Mouse (Mus musculus): Measurements from ENCODE around the gene Gsc2. TPM values are rescaled to one million over a fixed set of nuclear protein-coding genes. Genes with fewer than 3 reads are reported as not detected.

Gene Gsc2
- total and polyA plus RNA-seq, 3 experiments = not detected

DNA sequence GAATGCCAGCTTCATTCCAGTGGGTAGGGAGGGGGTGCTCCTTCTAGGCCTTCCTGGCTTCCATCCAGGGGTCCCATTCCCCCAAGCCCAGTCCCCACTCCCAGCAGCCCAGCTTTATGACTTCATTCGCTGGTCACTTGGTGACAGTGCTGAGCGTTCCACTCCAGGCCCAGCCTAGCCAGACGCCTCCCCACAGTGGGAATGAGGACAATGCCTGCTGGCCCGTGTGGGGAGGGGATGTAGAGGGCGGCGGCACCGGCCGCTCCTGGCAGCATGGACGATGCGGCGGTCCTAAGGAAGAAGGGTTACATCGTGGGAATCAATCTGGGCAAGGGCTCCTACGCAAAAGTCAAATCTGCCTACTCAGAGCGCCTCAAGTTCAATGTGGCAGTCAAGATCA lies 16.4 kb downstream of the Gsc2 start, which contains the start of the genes Dgcr2 and Tssk2:
Dgcr2 (minus strand) TSS at position 101 of the 400 bp plus-strand sequence.
Tssk2 (plus strand) TSS at position 176 of the 400 bp plus-strand sequence.
- TF ChIP-seq CTCF (IDR thresholded peaks at IDR 0.05; ENCODE audit: low read depth, low read length) = no peak
- DNase-seq (ENCODE audit: low spot score) (no peak), ATAC-seq (ENCODE audit: extremely low read depth, insufficient number of reproducible peaks, low FRiP score, poor library complexity, severe bottlenecking) (no peak)
- Histone ChIP-seq H3K9me3 (replicated peaks) (no peaks in the 10 kb centered on the region), H3K27me3 (ENCODE audit: insufficient read depth, low read length) (peaks cover 20% of the 10 kb centered on the region), H3K4me1 (ENCODE audit: insufficient read depth, low read depth, low read length) (no peaks in the 10 kb centered on the region), H3K36me3 (replicated peaks) (peaks cover 56% of the 10 kb centered on the region), H3K4me3 (ENCODE audit: low read depth, low read length) (no peak within 1 kb of the TSS)

GRCm38 (mm10) chr16:17896091-17896490 lies 18.8 kb downstream of the Gsc2 start:
- peaks cover 32% of the 10 kb centered on the region for H3K36me3 ChIP-seq (replicated peaks)
- no peak overlapping the region for H3K4me3 ChIP-seq (ENCODE audit: low read depth, low read length)
- H3K27me3 ChIP-seq (ENCODE audit: insufficient read depth, low read length) = peaks cover 20% of the 10 kb centered on the region
- DNase-seq (ENCODE audit: low spot score) (no peak), ATAC-seq (ENCODE audit: extremely low read depth, insufficient number of reproducible peaks, low FRiP score, poor library complexity, severe bottlenecking) (no peak)
- no peaks in the 10 kb centered on the region for H3K9me3 ChIP-seq (replicated peaks)
- peaks cover 7% of the 10 kb centered on the region for H3K4me1 ChIP-seq (ENCODE audit: insufficient read depth, low read depth, low read length)
- no peak for TF ChIP-seq TAL1 (conservative IDR thresholded peaks at IDR 0.05; ENCODE audit: low read depth, low read length)
- no peak for TF ChIP-seq GATA2 (IDR thresholded peaks at IDR 0.05; ENCODE audit: borderline replicate concordance, low read depth, low read length)

DNA sequence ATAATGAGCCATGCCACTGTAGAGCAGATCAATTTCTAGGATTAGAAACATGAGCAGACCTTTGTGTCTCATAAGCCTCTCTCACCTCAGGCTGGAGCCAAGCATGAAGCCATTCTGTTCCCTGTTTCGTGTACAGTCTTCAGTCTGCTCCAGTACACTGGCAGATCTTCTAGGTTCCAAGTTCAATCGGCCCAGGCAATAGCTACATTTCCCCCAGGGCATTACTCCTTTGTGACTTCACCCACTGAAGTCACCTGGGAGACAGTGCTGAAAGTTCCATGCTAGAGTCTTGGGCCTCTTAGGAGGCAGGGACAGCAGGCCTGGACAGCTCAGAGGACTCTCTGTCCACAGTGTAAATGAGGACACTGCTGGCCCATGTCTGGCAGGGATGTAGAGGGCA lies 20.9 kb downstream of the Gsc2 start, which contains the start of gene Tssk1:
Tssk1 (plus strand) TSS at position 301 of the 400 bp plus-strand sequence.
- Histone ChIP-seq H3K4me3 (ENCODE audit: low read depth, low read length) (no peak within 1 kb of the TSS), H3K36me3 (replicated peaks) (peaks cover 21% of the 10 kb centered on the region), H3K27me3 (ENCODE audit: insufficient read depth, low read length) (peaks cover 20% of the 10 kb centered on the region), H3K4me1 (ENCODE audit: insufficient read depth, low read depth, low read length) (peaks cover 22% of the 10 kb centered on the region), H3K9me3 (replicated peaks) (no peaks in the 10 kb centered on the region)
- no peak for DNase-seq (ENCODE audit: low spot score)
- TF ChIP-seq POLR2AphosphoS5 (IDR thresholded peaks at IDR 0.05; ENCODE audit: insufficient replicate concordance, low read depth, low read length) (no peak), GATA1 (IDR thresholded peaks at IDR 0.05; ENCODE audit: borderline replicate concordance, low read length) (no peak), GATA2 (IDR thresholded peaks at IDR 0.05; ENCODE audit: borderline replicate concordance, low read depth, low read length) (no peak), CTCF (IDR thresholded peaks at IDR 0.05; ENCODE audit: low read depth, low read length) (no peak), TAL1 (conservative IDR thresholded peaks at IDR 0.05; ENCODE audit: low read depth, low read length) (no peak)
- no peak for ATAC-seq (ENCODE audit: extremely low read depth, insufficient number of reproducible peaks, low FRiP score, poor library complexity, severe bottlenecking)

GRCm38 (mm10) chr16:17892606-17893005 lies 22.3 kb downstream of the Gsc2 start:
- peaks cover 10% of the 10 kb centered on the region for H3K36me3 ChIP-seq (replicated peaks)
- H3K9me3 ChIP-seq (replicated peaks) = no peaks in the 10 kb centered on the region
- ATAC-seq (ENCODE audit: extremely low read depth, insufficient number of reproducible peaks, low FRiP score, poor library complexity, severe bottlenecking) (no peak), DNase-seq (ENCODE audit: low spot score) (no peak)
- peaks cover 22% of the 10 kb centered on the region for H3K4me1 ChIP-seq (ENCODE audit: insufficient read depth, low read depth, low read length)
- peaks cover 20% of the 10 kb centered on the region for H3K27me3 ChIP-seq (ENCODE audit: insufficient read depth, low read length)
- no peak overlapping the region for H3K4me3 ChIP-seq (ENCODE audit: low read depth, low read length)
- no peak for TF ChIP-seq GATA2 (IDR thresholded peaks at IDR 0.05; ENCODE audit: borderline replicate concordance, low read depth, low read length)
- no peak for TF ChIP-seq TAL1 (conservative IDR thresholded peaks at IDR 0.05; ENCODE audit: low read depth, low read length)
- TF ChIP-seq GATA1 (IDR thresholded peaks at IDR 0.05; ENCODE audit: borderline replicate concordance, low read length) = no peak
- TF ChIP-seq CTCF (IDR thresholded peaks at IDR 0.05; ENCODE audit: low read depth, low read length) = no peak
- no peak for TF ChIP-seq POLR2AphosphoS5 (IDR thresholded peaks at IDR 0.05; ENCODE audit: insufficient replicate concordance, low read depth, low read length)

DNA sequence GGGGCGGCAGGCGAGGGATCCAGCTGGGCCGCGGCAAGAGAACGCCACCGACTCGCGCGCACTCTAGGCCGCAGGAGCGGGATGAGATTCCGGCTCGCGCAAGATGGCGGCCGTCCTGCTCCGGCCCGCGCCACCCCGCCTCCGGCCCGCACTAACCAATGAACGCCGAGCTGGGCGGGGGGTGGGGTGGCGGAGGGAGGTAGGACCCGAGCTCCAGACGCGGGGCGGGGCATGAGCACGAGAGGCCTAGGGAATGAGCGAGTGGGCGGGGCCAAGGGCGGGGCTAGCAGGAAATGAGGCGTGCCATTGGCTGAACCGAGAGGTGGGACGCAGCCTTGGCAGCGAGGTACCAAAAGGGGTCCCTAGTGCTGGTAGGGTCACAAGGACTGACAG lies 23.3 kb downstream of the Gsc2 start, which contains the start of gene Gm20518:
Gm20518 (minus strand) TSS at position 105 of the 393 bp plus-strand sequence.
- TF ChIP-seq CTCF (IDR thresholded peaks at IDR 0.05; ENCODE audit: low read depth, low read length) = no peak
- TF ChIP-seq POLR2AphosphoS5 (IDR thresholded peaks at IDR 0.05; ENCODE audit: insufficient replicate concordance, low read depth, low read length) = no peak
- no peak for TF ChIP-seq TAL1 (conservative IDR thresholded peaks at IDR 0.05; ENCODE audit: low read depth, low read length)
- no peak for TF ChIP-seq GATA2 (IDR thresholded peaks at IDR 0.05; ENCODE audit: borderline replicate concordance, low read depth, low read length)
- TF ChIP-seq GATA1 (IDR thresholded peaks at IDR 0.05; ENCODE audit: borderline replicate concordance, low read length) = no peak
- Histone ChIP-seq H3K36me3 (replicated peaks) (peaks cover 14% of the 10 kb centered on the region), H3K4me3 (ENCODE audit: low read depth, low read length) (peak within 1 kb of the TSS; percentile 99), H3K9me3 (replicated peaks) (no peaks in the 10 kb centered on the region), H3K27me3 (ENCODE audit: insufficient read depth, low read length) (peaks cover 19% of the 10 kb centered on the region), H3K4me1 (ENCODE audit: insufficient read depth, low read depth, low read length) (peaks cover 26% of the 10 kb centered on the region)
- peak; percentile 100 for DNase-seq (ENCODE audit: low spot score)
- peak; percentile 88 for ATAC-seq (ENCODE audit: extremely low read depth, insufficient number of reproducible peaks, low FRiP score, poor library complexity, severe bottlenecking)

- peak overlapping the region; percentile 99 for H3K4me3 ChIP-seq (ENCODE audit: low read depth, low read length)
- DNase-seq (ENCODE audit: low spot score) (peak; percentile 40), ATAC-seq (ENCODE audit: extremely low read depth, insufficient number of reproducible peaks, low FRiP score, poor library complexity, severe bottlenecking) (no peak)
These were observed 23.8 kb downstream of the Gsc2 start for GRCm38 (mm10) chr16:17890917-17891566.

More at GRCm38 (mm10) chr16:17890917-17891566, 23.8 kb downstream of the Gsc2 start:
- H3K4me1 ChIP-seq (ENCODE audit: insufficient read depth, low read depth, low read length) = peaks cover 29% of the 10 kb centered on the region
- peaks cover 17% of the 10 kb centered on the region for H3K36me3 ChIP-seq (replicated peaks)
- H3K9me3 ChIP-seq (replicated peaks) = no peaks in the 10 kb centered on the region
- no peak for TF ChIP-seq CTCF (IDR thresholded peaks at IDR 0.05; ENCODE audit: low read depth, low read length)
- no peak for TF ChIP-seq GATA2 (IDR thresholded peaks at IDR 0.05; ENCODE audit: borderline replicate concordance, low read depth, low read length)
- H3K27me3 ChIP-seq (ENCODE audit: insufficient read depth, low read length) = peaks cover 15% of the 10 kb centered on the region

Measured in G1E (cell line).